Mouse (Mus musculus) kidney, embryonic 14.5 days (tissue): ENCODE measurements around the gene Arid1a. TPM values are rescaled to one million over a fixed set of nuclear protein-coding genes. Genes with fewer than 3 reads are reported as not detected.

Experiments used
- ATAC-seq: fragments of 200-750 bp; cut with Nextera tagmentation; 2 replicates; pipeline ENCODE4 v1.8.0; 2017; ENCODE audit warnings: moderate number of reproducible peaks, mild to moderate bottlenecking, moderate TSS enrichment, moderate library complexity; ENCODE audit not compliant: low FRiP score, low TSS enrichment
- H3K27ac ChIP-seq: fragments of 300-500 bp; sonication (generic); 2 replicates; pipeline ENCODE4 v1.5.1; 2014; ENCODE audit warnings: low read depth, mild to moderate bottlenecking, low read length, moderate library complexity, mixed read lengths
- H3K27me3 ChIP-seq: fragments of 300-500 bp; sonication (generic); 2 replicates; pipeline ENCODE4 v1.6.1; 2014; ENCODE audit warnings: mild to moderate bottlenecking, low read length; ENCODE audit not compliant: control insufficient read depth, insufficient read depth
- H3K36me3 ChIP-seq: fragments of 300-500 bp; sonication (generic); 2 replicates; pipeline ENCODE4 v1.6.1; 2014; ENCODE audit warnings: low read length, mixed read lengths; ENCODE audit not compliant: control insufficient read depth, insufficient read depth
- H3K4me1 ChIP-seq: fragments of 300-500 bp; sonication (generic); 2 replicates; pipeline ENCODE4 v1.6.1; 2014; ENCODE audit warnings: low read length, mixed read lengths; ENCODE audit not compliant: control insufficient read depth, insufficient read depth
- H3K4me2 ChIP-seq: fragments of 300-500 bp; sonication (generic); replicated peaks from 2 replicates; pipeline ENCODE4 v1.6.1; 2014; ENCODE audit warnings: low read depth, mild to moderate bottlenecking, low read length
- H3K4me3 ChIP-seq: fragments of 300-500 bp; sonication (generic); 2 replicates; pipeline ENCODE4 v1.5.1; 2014; ENCODE audit warnings: mild to moderate bottlenecking, low read length
- H3K9ac ChIP-seq: fragments of 300-500 bp; sonication (generic); 2 replicates; pipeline ENCODE4 v1.6.1; 2014; ENCODE audit warnings: low read depth, mild to moderate bottlenecking, low read length, moderate library complexity
- H3K9me3 ChIP-seq: fragments of 300-500 bp; sonication (generic); 2 replicates; pipeline ENCODE4 v1.6.1; 2016; ENCODE audit warnings: low read length; ENCODE audit not compliant: control insufficient read depth
- WGBS: fragments of 180-500 bp; shearing (Covaris S2); extraction: QIAGEN DNeasy Blood & Tissue Kit; methylation state at CpG from one replicate; pipeline ENCODE4 v1.1.7; 2014; 5-methylcytosine and 5-hydroxymethylcytosine counted together
- microRNA-seq: library from miRNA; unstranded; fragments of <30 nt; microRNA quantifications from one replicate; pipeline ENCODE4, GENCODE M21; 2016
- polyA plus RNA-seq: library from polyadenylated mRNA; unstranded; fragments of >200 nt; fragmentation: Nextera tagmentation; extraction: Ambion mirVana; gene quantifications from 2 replicates; pipeline ENCODE4 v1.2.1, GENCODE M21; 2014

Arid1a gene
- polyA plus RNA-seq, 1 experiment from 2014 or later, result 51.7 TPM

DNA sequence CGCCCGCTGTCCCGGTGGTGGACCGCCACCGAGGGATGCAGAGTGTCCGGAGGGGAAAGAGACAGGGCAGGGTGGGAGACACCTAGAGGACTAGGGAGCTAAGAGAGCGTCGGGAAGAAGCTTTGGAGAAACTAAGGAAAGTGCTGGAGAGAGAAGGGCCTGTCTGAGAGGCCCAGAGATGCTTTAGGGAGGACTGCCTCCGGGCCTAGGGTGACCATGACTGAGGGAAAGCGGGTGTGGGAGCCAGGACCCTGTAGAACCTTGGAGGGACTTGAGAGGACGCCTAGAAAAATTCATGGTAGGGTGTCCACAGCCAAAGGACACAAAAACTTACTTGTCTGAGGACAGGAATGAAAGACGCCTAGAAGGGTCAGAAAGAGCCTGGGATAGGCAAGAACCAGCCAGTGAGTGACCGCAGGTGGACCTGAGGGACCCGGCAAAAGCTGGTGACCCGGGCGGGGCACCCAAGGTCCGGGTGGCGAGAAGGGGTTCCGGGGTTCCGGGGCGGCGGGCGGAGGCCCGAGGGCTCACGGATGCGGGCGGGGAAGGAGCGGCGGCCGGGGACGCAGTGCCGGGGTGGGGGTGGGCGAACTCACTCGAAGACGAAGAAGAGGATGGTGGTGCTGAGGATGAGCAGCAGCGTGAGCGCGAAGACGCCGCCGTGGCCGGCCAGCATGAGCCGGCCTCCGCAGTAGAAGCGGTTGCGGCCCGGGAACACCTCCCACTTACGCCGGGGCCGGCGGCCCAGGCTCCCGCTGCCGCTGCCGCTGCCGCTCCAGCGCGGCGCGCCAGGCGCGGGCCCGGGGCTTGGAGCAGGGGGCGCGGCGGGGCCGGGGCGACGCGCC is 123.9 kb downstream of the Arid1a start:
- H3K27me3 ChIP-seq, result no peaks in the 10 kb centered on the region
- peak overlapping the region; percentile 69 for H3K4me3 ChIP-seq
- H3K27ac ChIP-seq, result peak overlapping the region; percentile 38; the same call in 1 of the 2 replicates
- peak overlapping the region; percentile 95 for H3K4me2 ChIP-seq
- no peaks in the 10 kb centered on the region for H3K9me3 ChIP-seq
- H3K9ac ChIP-seq, result peak overlapping the region; percentile 91
- WGBS, result 2% methylated on average over 57 of the region's 69 CpGs
- 0 out of 2 replicates have a peak, but pooled peaks cover 4% of the 10 kb centered on the region for H3K36me3 ChIP-seq
- H3K4me1 ChIP-seq, result peaks cover 15% of the 10 kb centered on the region
- peak; percentile 26 for ATAC-seq

DNA sequence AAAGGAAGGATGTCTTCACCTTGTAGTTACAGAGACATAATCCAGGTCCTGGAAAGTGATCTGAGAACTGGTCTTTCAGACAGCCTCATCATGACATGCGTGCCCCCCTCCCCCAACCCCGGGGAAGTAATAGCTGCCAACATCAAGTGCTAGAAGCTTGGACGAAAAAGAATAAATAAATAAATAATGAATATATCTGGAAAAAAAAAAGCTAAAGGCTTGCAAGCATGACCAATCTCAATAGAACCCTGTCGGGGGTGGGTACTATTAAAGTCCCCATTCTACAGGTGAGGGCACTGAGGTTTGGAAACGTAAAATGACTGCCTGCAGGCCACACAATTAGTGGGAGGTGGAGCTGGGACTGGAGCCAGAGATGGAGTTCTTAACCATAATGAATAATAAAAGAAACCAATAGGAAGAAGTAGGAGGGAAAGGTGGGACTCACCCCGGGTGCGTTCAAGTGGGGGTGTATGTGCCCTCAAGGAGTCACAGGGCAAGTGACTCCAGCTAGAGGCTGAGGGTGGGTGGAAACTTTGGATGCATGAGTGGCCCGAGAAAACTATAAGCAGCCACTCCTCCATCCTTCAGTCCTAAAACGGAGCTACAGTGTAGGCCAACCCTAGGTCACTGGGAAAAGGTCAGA is 124.7 kb downstream of the Arid1a start:
- no peak overlapping the region for H3K27ac ChIP-seq

DNA sequence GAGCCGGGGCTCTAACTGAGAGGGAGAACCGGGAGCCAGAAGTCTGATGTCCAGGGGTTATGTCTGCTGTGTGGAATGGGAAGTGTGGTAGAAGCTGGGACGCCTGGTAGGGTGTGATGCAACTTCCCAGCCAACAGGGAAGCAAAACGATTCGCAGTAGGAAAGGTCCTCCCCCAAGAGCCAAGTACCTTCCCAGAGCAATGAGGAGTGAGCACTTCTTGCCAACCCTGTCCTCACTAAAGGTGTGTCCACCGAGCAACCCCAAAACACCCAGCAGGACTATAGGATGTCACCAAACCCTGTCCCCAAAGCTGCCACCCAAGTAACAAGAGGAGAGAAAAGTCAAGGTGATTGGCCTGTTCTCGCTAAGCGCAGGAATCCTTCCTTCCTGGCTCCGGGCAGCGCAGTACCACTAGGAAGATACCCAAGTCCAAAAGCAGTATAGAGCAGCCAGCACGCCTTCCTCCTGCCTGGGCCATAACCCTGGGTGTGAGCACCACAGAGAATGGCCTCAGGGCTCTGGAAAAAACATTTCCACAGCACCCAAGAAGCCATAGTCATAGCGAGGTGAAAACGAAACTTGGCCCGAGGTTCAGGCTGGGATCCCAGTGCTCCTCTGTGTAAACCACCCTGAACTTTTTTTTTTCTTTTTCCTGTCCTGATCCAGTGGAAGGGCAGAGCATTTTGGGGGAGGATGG is 125.3 kb downstream of the Arid1a start:
- peaks cover 20% of the 10 kb centered on the region for H3K4me1 ChIP-seq
- no peak overlapping the region for H3K27ac ChIP-seq
- 0 out of 2 replicates have a peak overlapping the region, but pooled peaks have one; percentile 3 for H3K4me3 ChIP-seq

More for the DNA sequence above, 124.7 kb downstream of the Arid1a start:
- peaks cover 15% of the 10 kb centered on the region for H3K4me1 ChIP-seq
- H3K4me2 ChIP-seq, result peak overlapping the region; percentile 95
- H3K4me3 ChIP-seq, result peak overlapping the region; percentile 69
- 27% methylated on average over 9 of the region's 9 CpGs for WGBS
- 0 out of 2 replicates have a peak, but pooled peaks have one; percentile 33 for ATAC-seq
- H3K36me3 ChIP-seq, result peaks cover 6% of the 10 kb centered on the region
- H3K27me3 ChIP-seq, result no peaks in the 10 kb centered on the region
- H3K9me3 ChIP-seq, result no peaks in the 10 kb centered on the region
- H3K9ac ChIP-seq, result peak overlapping the region; percentile 91; the same call in 1 of the 2 replicates

DNA sequence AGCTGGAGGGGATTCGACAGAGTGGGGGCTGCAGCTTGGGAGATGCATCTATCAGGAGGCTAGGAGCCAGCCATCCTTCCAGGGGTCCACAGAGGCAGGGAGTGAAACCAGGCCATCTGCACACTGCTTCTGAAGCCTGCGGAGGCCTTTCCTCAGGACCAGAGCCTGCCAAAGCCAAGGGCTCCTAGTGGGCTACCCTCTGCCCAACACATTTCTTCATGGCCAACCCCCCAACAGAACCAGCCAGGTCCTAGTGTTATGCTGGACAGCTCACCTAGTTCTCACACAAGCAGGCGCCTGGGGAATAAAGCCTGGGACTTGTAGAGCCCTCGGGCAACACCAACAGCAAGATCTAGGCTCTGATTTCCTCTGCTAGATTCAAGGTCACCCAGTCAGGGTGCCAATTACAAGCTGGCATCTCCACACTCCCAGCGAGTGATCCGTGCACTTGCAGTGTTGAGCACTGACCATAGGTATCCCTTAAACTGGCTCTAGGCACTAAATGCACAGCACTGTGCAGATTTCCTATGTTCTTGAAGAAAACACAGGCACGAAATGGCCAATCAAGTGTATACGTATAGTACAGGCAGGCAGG is 126.1 kb downstream of the Arid1a start:
- Histone ChIP-seq H3K27ac (no peak overlapping the region), H3K36me3 (peaks cover 8% of the 10 kb centered on the region), H3K4me3 (no peak overlapping the region), H3K27me3 (no peaks in the 10 kb centered on the region), H3K9ac (no peak overlapping the region), H3K9me3 (no peaks in the 10 kb centered on the region), H3K4me2 (no peak overlapping the region), H3K4me1 (peaks cover 28% of the 10 kb centered on the region)
- WGBS, result 92% methylated on average over 8 of the region's 8 CpGs
- ATAC-seq, result no peak

More for the DNA sequence above, 125.3 kb downstream of the Arid1a start:
- H3K9me3 ChIP-seq, result no peaks in the 10 kb centered on the region
- ATAC-seq, result no peak
- peaks cover 8% of the 10 kb centered on the region for H3K36me3 ChIP-seq
- H3K27me3 ChIP-seq, result no peaks in the 10 kb centered on the region
- peak overlapping the region; percentile 23; the same call in 1 of the 2 replicates for H3K9ac ChIP-seq
- H3K4me2 ChIP-seq, result peak overlapping the region; percentile 95
- WGBS, result 72% methylated on average over 14 of the region's 14 CpGs

DNA sequence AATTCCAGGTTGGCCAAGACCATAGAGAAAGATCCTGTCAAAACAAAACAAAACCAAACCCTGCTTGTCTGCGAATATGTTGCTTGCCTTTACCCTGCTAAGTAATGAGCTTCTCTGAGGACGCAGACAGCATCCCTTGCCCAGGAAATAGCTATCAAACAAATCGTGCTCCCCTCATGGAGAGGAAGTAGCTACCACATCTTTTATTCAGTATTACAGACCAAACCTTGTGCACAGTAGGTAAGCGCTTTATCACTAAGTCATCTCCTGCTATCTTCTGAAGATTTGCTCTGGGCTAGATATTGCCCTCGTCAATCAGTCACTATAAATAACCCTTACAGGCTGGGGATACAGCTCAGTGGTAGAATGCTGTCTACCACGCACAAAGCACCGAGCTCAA is 127.4 kb downstream of the Arid1a start:
- Histone ChIP-seq H3K36me3 (peaks cover 8% of the 10 kb centered on the region), H3K9me3 (no peaks in the 10 kb centered on the region), H3K27ac (no peak overlapping the region), H3K9ac (no peak overlapping the region), H3K4me3 (no peak overlapping the region), H3K27me3 (no peaks in the 10 kb centered on the region), H3K4me1 (peaks cover 31% of the 10 kb centered on the region), H3K4me2 (no peak overlapping the region)
- 82% methylated on average over 7 of the region's 7 CpGs for WGBS
- ATAC-seq, result no peak

Small RNA genes lying within 50 kb of the gene (microRNA-seq; reads per million reads assigned to microRNA genes)
- gene Mir7227, result 0.63 reads per million

Other genes starting within 250 kb of the Arid1a start
- gene Kdf1, start 237.8 kb downstream of the Arid1a start, polyA plus RNA-seq, result 15.3 and 21.4 TPM in 2 replicates
- gene Nudc, start 210.8 kb downstream of the Arid1a start, polyA plus RNA-seq, result 285 and 287 TPM in 2 replicates
- gene Nr0b2, start 203.4 kb downstream of the Arid1a start, polyA plus RNA-seq, result not detected in 2 replicates
- 6.5 and 10.2 TPM in 2 replicates for gene Gpatch3, start 182.0 kb downstream of the Arid1a start, polyA plus RNA-seq
- 23.6 and 23.9 TPM in 2 replicates for gene Gpn2, start 172.4 kb downstream of the Arid1a start, polyA plus RNA-seq
- 8.0 and 9.5 TPM in 2 replicates for gene Sfn, start 154.6 kb downstream of the Arid1a start, polyA plus RNA-seq
- 3.0 and 4.2 TPM in 2 replicates for gene Zdhhc18, start 106.6 kb downstream of the Arid1a start, polyA plus RNA-seq
- 12.6 and 16.9 TPM in 2 replicates for gene Pigv, start 84.1 kb downstream of the Arid1a start, polyA plus RNA-seq
- 29.6 and 49.8 TPM in 2 replicates for gene Rps6ka1, start 131.0 kb upstream of the Arid1a start, polyA plus RNA-seq
- gene Hmgn2, start 211.9 kb upstream of the Arid1a start, polyA plus RNA-seq, result 3,172 and 3,245 TPM in 2 replicates
- gene Dhdds, start 244.1 kb upstream of the Arid1a start, polyA plus RNA-seq, result 42.2 and 42.9 TPM in 2 replicates